Mouse (Mus musculus): ENCODE data around the gene Socs7. TPM values are rescaled to one million over a fixed set of nuclear protein-coding genes. Genes with fewer than 3 reads are reported as not detected.

Socs7 gene
- polyA plus RNA-seq, 1 experiment from 2014 or later = 4.5 TPM

GRCm38 (mm10) chr11:97383017-97383416 lies 20.7 kb downstream of the Socs7 start:
- Histone ChIP-seq H3K27me3 (ENCODE audit: control insufficient read depth, insufficient read depth, low read length) (no peaks in the 10 kb centered on the region), H3K4me1 (replicated peaks; ENCODE audit: control insufficient read depth, insufficient read depth, low read length) (no peaks in the 10 kb centered on the region), H3K36me3 (ENCODE audit: control insufficient read depth, insufficient read depth, low read length) (peaks cover 8% of the 10 kb centered on the region; the same call in 1 of the 2 replicates), H3K4me3 (ENCODE audit: low read depth, low read length) (no peak overlapping the region), H3K27ac (ENCODE audit: low read depth, low read length) (no peak overlapping the region), H3K9me3 (ENCODE audit: control insufficient read depth, low read length) (no peaks in the 10 kb centered on the region), H3K9ac (ENCODE audit: low read length) (no peak overlapping the region), H3K4me2 (ENCODE audit: low read depth, low read length, severe bottlenecking) (no peak overlapping the region)
- no peak for DNase-seq (ENCODE audit: low spot score)
- WGBS = 96% methylated on average over 2 of the region's 2 CpGs
- no peak for ATAC-seq (replicated peaks; ENCODE audit: low FRiP score)

- Histone ChIP-seq H3K4me2 (ENCODE audit: low read depth, low read length, severe bottlenecking) (no peak overlapping the region), H3K4me1 (replicated peaks; ENCODE audit: control insufficient read depth, insufficient read depth, low read length) (no peaks in the 10 kb centered on the region), H3K4me3 (ENCODE audit: low read depth, low read length) (no peak overlapping the region), H3K9ac (ENCODE audit: low read length) (no peak overlapping the region), H3K9me3 (ENCODE audit: control insufficient read depth, low read length) (no peaks in the 10 kb centered on the region), H3K27ac (ENCODE audit: low read depth, low read length) (no peak overlapping the region), H3K27me3 (ENCODE audit: control insufficient read depth, insufficient read depth, low read length) (no peaks in the 10 kb centered on the region), H3K36me3 (ENCODE audit: control insufficient read depth, insufficient read depth, low read length) (0 out of 2 replicates have a peak, but pooled peaks cover 3% of the 10 kb centered on the region)
- DNase-seq (ENCODE audit: low spot score) (no peak), ATAC-seq (replicated peaks; ENCODE audit: low FRiP score) (no peak)
- WGBS = 84% methylated on average over 2 of the region's 2 CpGs
Measured at GRCm38 (mm10) chr11:97383764-97384163, 21.4 kb downstream of the Socs7 start.

GRCm38 (mm10) chr11:97387811-97388210 lies 25.5 kb downstream of the Socs7 start:
- DNase-seq (ENCODE audit: low spot score) (no peak), ATAC-seq (replicated peaks; ENCODE audit: low FRiP score) (no peak)
- Histone ChIP-seq H3K36me3 (ENCODE audit: control insufficient read depth, insufficient read depth, low read length) (peaks cover 4% of the 10 kb centered on the region; the same call in 1 of the 2 replicates), H3K4me1 (replicated peaks; ENCODE audit: control insufficient read depth, insufficient read depth, low read length) (no peaks in the 10 kb centered on the region), H3K9ac (ENCODE audit: low read length) (no peak overlapping the region), H3K27me3 (ENCODE audit: control insufficient read depth, insufficient read depth, low read length) (no peaks in the 10 kb centered on the region), H3K9me3 (ENCODE audit: control insufficient read depth, low read length) (no peaks in the 10 kb centered on the region), H3K4me2 (ENCODE audit: low read depth, low read length, severe bottlenecking) (no peak overlapping the region), H3K27ac (ENCODE audit: low read depth, low read length) (no peak overlapping the region), H3K4me3 (ENCODE audit: low read depth, low read length) (no peak overlapping the region)
- WGBS = 90% methylated on average over 2 of the region's 2 CpGs

DNA sequence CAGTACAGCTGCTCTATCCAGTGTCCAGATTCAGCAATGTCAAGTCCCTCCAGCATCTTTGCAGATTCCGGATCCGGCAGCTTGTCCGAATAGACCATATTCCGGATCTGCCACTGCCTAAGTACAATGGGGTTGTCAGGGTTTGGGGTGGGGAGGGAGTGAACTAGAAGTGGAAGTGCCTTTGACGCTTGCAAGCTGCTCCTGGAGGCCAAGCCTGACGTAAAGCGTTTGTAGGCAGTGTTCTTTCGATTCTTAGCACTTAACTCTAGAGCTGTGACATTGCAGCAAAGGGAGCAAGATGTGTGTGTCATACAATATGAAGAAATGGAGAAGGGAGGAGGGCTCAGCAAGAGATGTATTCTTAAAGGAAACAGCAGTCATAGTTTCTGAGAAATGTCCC lies 26.8 kb downstream of the Socs7 start:
- 88% methylated on average over 8 of the region's 8 CpGs for WGBS

GRCm38 (mm10) chr11:97393658-97394057 lies 31.3 kb downstream of the Socs7 start:
- ATAC-seq (replicated peaks; ENCODE audit: low FRiP score) (no peak), DNase-seq (ENCODE audit: low spot score) (no peak)
- H3K4me3 ChIP-seq (ENCODE audit: low read depth, low read length) = no peak overlapping the region
- H3K9ac ChIP-seq (ENCODE audit: low read length) = no peak overlapping the region
- no peak overlapping the region for H3K4me2 ChIP-seq (ENCODE audit: low read depth, low read length, severe bottlenecking)
- 80% methylated on average over 11 of the region's 11 CpGs for WGBS
- no peak overlapping the region for H3K27ac ChIP-seq (ENCODE audit: low read depth, low read length)
- no peaks in the 10 kb centered on the region for H3K27me3 ChIP-seq (ENCODE audit: control insufficient read depth, insufficient read depth, low read length)
- H3K36me3 ChIP-seq (ENCODE audit: control insufficient read depth, insufficient read depth, low read length) = peaks cover 4% of the 10 kb centered on the region; the same call in 1 of the 2 replicates
- no peaks in the 10 kb centered on the region for H3K4me1 ChIP-seq (replicated peaks; ENCODE audit: control insufficient read depth, insufficient read depth, low read length)
- H3K9me3 ChIP-seq (ENCODE audit: control insufficient read depth, low read length) = no peaks in the 10 kb centered on the region

More for the DNA sequence above, 26.8 kb downstream of the Socs7 start:
- Histone ChIP-seq H3K36me3 (ENCODE audit: control insufficient read depth, insufficient read depth, low read length) (peaks cover 4% of the 10 kb centered on the region; the same call in 1 of the 2 replicates), H3K9ac (ENCODE audit: low read length) (no peak overlapping the region), H3K4me2 (ENCODE audit: low read depth, low read length, severe bottlenecking) (no peak overlapping the region), H3K9me3 (ENCODE audit: control insufficient read depth, low read length) (no peaks in the 10 kb centered on the region), H3K4me1 (replicated peaks; ENCODE audit: control insufficient read depth, insufficient read depth, low read length) (no peaks in the 10 kb centered on the region), H3K4me3 (ENCODE audit: low read depth, low read length) (no peak overlapping the region), H3K27me3 (ENCODE audit: control insufficient read depth, insufficient read depth, low read length) (no peaks in the 10 kb centered on the region), H3K27ac (ENCODE audit: low read depth, low read length) (no peak overlapping the region)
- DNase-seq (ENCODE audit: low spot score) = no peak
- no peak for ATAC-seq (replicated peaks; ENCODE audit: low FRiP score)

- no peaks in the 10 kb centered on the region for H3K27me3 ChIP-seq (ENCODE audit: control insufficient read depth, insufficient read depth, low read length)
- no peak overlapping the region for H3K4me3 ChIP-seq (ENCODE audit: low read depth, low read length)
- H3K9ac ChIP-seq (ENCODE audit: low read length) = no peak overlapping the region
- 89% methylated on average over 11 of the region's 11 CpGs for WGBS
- no peak overlapping the region for H3K4me2 ChIP-seq (ENCODE audit: low read depth, low read length, severe bottlenecking)
- no peak overlapping the region for H3K27ac ChIP-seq (ENCODE audit: low read depth, low read length)
- no peaks in the 10 kb centered on the region for H3K9me3 ChIP-seq (ENCODE audit: control insufficient read depth, low read length)
- DNase-seq (ENCODE audit: low spot score) (no peak), ATAC-seq (replicated peaks; ENCODE audit: low FRiP score) (no peak)
- H3K36me3 ChIP-seq (ENCODE audit: control insufficient read depth, insufficient read depth, low read length) = peaks cover 4% of the 10 kb centered on the region; the same call in 1 of the 2 replicates
- H3K4me1 ChIP-seq (replicated peaks; ENCODE audit: control insufficient read depth, insufficient read depth, low read length) = no peaks in the 10 kb centered on the region
Measured at GRCm38 (mm10) chr11:97394146-97394545, 31.8 kb downstream of the Socs7 start.

GRCm38 (mm10) chr11:97398506-97398905 lies 36.2 kb downstream of the Socs7 start:
- no peak overlapping the region for H3K27ac ChIP-seq (ENCODE audit: low read depth, low read length)
- H3K36me3 ChIP-seq (ENCODE audit: control insufficient read depth, insufficient read depth, low read length) = no peaks in the 10 kb centered on the region; the same call in 1 of the 2 replicates
- H3K4me3 ChIP-seq (ENCODE audit: low read depth, low read length) = no peak overlapping the region
- ATAC-seq (replicated peaks; ENCODE audit: low FRiP score) (no peak), DNase-seq (ENCODE audit: low spot score) (no peak)
- no peaks in the 10 kb centered on the region for H3K27me3 ChIP-seq (ENCODE audit: control insufficient read depth, insufficient read depth, low read length)
- 94% methylated on average over 2 of the region's 2 CpGs for WGBS
- peaks cover 3% of the 10 kb centered on the region; the same call in 1 of the 2 replicates for H3K4me1 ChIP-seq (replicated peaks; ENCODE audit: control insufficient read depth, insufficient read depth, low read length)
- no peak overlapping the region for H3K4me2 ChIP-seq (ENCODE audit: low read depth, low read length, severe bottlenecking)
- no peak overlapping the region for H3K9ac ChIP-seq (ENCODE audit: low read length)
- no peaks in the 10 kb centered on the region for H3K9me3 ChIP-seq (ENCODE audit: control insufficient read depth, low read length)

GRCm38 (mm10) chr11:97399958-97400710 lies 37.8 kb downstream of the Socs7 start:
- peaks cover under 1% of the 10 kb centered on the region; the same call in 1 of the 2 replicates for H3K27me3 ChIP-seq (ENCODE audit: control insufficient read depth, insufficient read depth, low read length)
- DNase-seq (ENCODE audit: low spot score) (peak; percentile 91), ATAC-seq (replicated peaks; ENCODE audit: low FRiP score) (peak; percentile 50)
- 3% methylated on average over 23 of the region's 23 CpGs for WGBS
- no peaks in the 10 kb centered on the region for H3K9me3 ChIP-seq (ENCODE audit: control insufficient read depth, low read length)
- H3K4me2 ChIP-seq (ENCODE audit: low read depth, low read length, severe bottlenecking) = peak overlapping the region; percentile 65
- H3K4me1 ChIP-seq (replicated peaks; ENCODE audit: control insufficient read depth, insufficient read depth, low read length) = peaks cover 8% of the 10 kb centered on the region
- peak overlapping the region; percentile 26 for H3K4me3 ChIP-seq (ENCODE audit: low read depth, low read length)
- no peak overlapping the region for H3K9ac ChIP-seq (ENCODE audit: low read length)
- no peaks in the 10 kb centered on the region for H3K36me3 ChIP-seq (ENCODE audit: control insufficient read depth, insufficient read depth, low read length)
- no peak overlapping the region for H3K27ac ChIP-seq (ENCODE audit: low read depth, low read length)

DNA sequence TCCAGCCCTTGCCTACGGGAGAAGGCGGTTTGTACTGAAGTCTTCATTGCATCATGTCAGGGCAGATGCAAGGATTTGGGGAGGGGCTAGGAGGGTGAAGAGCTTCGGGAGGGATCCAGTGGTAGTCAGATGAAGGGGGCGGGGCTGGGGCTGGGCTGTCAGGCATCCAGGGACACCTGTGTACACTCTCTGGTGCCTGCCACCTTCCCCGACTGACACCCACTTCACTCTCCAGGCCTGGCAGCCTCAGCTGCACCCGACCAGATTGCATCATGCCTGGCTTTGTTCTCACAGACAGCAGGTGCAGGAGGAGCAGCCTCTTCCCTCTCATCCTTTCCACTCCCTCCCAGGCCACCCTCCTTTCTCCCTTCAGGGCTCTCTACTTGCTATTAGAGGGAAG lies 38.7 kb downstream of the Socs7 start:
- peak; percentile 64 for DNase-seq (ENCODE audit: low spot score)
- H3K27ac ChIP-seq (ENCODE audit: low read depth, low read length) = no peak overlapping the region
- ATAC-seq (replicated peaks; ENCODE audit: low FRiP score) = no peak
- no peak overlapping the region for H3K4me3 ChIP-seq (ENCODE audit: low read depth, low read length)
- H3K4me2 ChIP-seq (ENCODE audit: low read depth, low read length, severe bottlenecking) = no peak overlapping the region
- no peaks in the 10 kb centered on the region for H3K36me3 ChIP-seq (ENCODE audit: control insufficient read depth, insufficient read depth, low read length)
- WGBS = 15% methylated on average over 6 of the region's 6 CpGs
- peaks cover 7% of the 10 kb centered on the region; the same call in 1 of the 2 replicates for H3K27me3 ChIP-seq (ENCODE audit: control insufficient read depth, insufficient read depth, low read length)
- no peak overlapping the region for H3K9ac ChIP-seq (ENCODE audit: low read length)
- H3K9me3 ChIP-seq (ENCODE audit: control insufficient read depth, low read length) = no peaks in the 10 kb centered on the region
- peaks cover 13% of the 10 kb centered on the region for H3K4me1 ChIP-seq (replicated peaks; ENCODE audit: control insufficient read depth, insufficient read depth, low read length)
